Mouse (Mus musculus): Measurements from ENCODE around the gene Lzts2.

DNA sequence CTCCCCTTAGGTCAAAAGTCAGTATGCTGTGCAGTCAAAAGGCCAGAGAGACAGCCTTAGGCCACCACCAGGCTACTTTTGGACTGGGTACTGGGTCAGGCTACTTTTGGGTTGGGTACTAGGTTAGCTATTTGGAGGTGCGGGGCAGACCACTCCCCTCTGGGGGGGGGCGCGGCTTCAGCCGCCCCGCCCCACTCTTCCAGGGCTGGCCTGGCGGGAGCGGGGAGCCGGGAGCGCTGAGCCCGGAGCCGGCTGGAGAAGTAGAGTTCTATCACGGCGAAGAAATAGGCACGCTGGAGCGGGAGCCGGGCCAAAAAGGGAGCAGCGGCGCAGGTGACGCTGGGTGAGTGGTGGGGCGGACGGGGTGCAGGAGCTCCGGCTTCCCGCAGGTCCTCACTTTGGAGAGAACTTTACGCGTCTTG lies 778 bp downstream of the Lzts2 start:
- TF ChIP-seq GATA1 (IDR thresholded peaks at IDR 0.05; ENCODE audit: low read length) = no peak
- TF ChIP-seq TAL1 (IDR thresholded peaks at IDR 0.05; ENCODE audit: low read length) = no peak

Measured in erythroblast, embryonic 14.5 days (primary cell).